Mouse (Mus musculus): Measurements from ENCODE around the gene Slc19a1. TPM values are rescaled to one million over a fixed set of nuclear protein-coding genes. Genes with fewer than 3 reads are reported as not detected.

Slc19a1 gene
- total and polyA plus RNA-seq, 2 experiments from 2014 or later, result 45.5 to 49.8 TPM

DNA sequence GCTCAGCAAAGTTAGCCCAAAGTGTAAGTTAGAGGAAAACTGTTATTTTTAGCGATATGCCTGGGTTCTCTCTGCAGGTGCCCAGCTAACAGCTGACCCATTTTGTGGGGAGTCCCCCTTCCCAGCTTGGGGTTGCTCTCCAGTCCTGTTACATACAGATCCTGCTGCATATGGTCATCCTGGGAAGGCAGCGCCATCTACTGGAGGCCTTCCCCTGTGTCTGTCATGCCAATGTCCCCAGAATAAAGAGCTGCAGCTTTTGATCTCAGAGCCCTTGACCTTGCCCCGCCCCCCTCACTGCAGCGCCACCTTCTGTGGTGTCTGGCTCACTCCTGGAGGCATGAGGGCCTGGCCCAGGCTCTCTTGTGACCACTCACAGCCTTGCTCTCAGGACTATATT is 38.0 kb downstream of the Slc19a1 start:
- Histone ChIP-seq H3K4me1 (ENCODE audit: insufficient read depth, low read length) (no peaks in the 10 kb centered on the region), H3K9me3 (ENCODE audit: low read length) (no peaks in the 10 kb centered on the region), H3K36me3 (ENCODE audit: insufficient read depth, low read length) (no peaks in the 10 kb centered on the region), H3K9ac (replicated peaks; ENCODE audit: low read length) (no peak overlapping the region), H3K27ac (no peak overlapping the region), H3K4me3 (ENCODE audit: low read length) (no peak overlapping the region), H3K27me3 (ENCODE audit: insufficient read depth, low read length) (no peaks in the 10 kb centered on the region), H3K4me2 (ENCODE audit: low read depth, low read length) (no peak overlapping the region)
- peak; percentile 70 for DNase-seq (ENCODE audit: low spot score)
- WGBS, result 39% methylated on average over 4 of the region's 4 CpGs
- peak; percentile 83 for TF ChIP-seq CTCF (IDR thresholded peaks at IDR 0.05; ENCODE audit: low read depth)
- ATAC-seq, result peak; percentile 67; the same call in 1 of the 2 replicates

DNA sequence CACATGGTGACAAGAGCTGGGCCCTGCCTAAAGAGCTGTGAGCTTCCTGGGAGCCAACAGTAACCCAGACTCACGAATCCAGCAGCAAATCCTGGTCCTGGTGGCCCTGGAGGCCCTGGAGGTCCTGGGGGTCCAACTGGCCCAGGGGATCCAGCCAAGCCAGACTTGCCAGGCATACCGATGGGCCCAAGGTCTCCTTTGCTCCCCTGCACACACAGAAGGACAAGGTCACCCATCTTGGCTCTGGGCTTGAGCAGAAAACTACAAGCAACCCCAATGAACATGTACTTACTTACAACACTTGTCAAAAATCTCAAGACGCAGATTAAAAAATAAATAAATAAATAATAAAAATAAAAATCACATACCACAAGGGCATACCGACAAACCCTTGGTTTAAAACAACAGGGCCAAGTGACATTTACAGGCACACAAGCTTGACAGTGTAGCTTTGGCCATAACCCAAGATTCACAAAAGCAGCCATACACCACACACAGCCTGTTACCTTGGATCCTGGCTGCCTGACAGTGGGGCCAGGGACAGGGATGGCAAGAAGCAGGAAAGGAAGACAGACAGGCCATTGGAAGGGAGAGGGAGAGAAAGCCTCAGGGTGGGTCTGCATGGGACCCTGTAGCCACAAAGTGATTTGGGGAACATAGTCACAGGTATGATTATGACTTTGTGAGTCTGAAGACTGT is 42.4 kb downstream of the Slc19a1 start:
- Histone ChIP-seq H3K9me3 (ENCODE audit: low read length) (no peaks in the 10 kb centered on the region), H3K9ac (replicated peaks; ENCODE audit: low read length) (no peak overlapping the region), H3K4me2 (ENCODE audit: low read depth, low read length) (no peak overlapping the region), H3K36me3 (ENCODE audit: insufficient read depth, low read length) (no peaks in the 10 kb centered on the region), H3K27ac (no peak overlapping the region), H3K4me1 (ENCODE audit: insufficient read depth, low read length) (no peaks in the 10 kb centered on the region), H3K27me3 (ENCODE audit: insufficient read depth, low read length) (no peaks in the 10 kb centered on the region), H3K4me3 (ENCODE audit: low read length) (no peak overlapping the region)
- whole genome bisulfite sequencing, result 71% methylated on average over 4 of the region's 4 CpGs
- DNase-seq (ENCODE audit: low spot score), result peak; percentile 56
- no peak for TF ChIP-seq CTCF (IDR thresholded peaks at IDR 0.05; ENCODE audit: low read depth)
- ATAC-seq, result no peak

DNA sequence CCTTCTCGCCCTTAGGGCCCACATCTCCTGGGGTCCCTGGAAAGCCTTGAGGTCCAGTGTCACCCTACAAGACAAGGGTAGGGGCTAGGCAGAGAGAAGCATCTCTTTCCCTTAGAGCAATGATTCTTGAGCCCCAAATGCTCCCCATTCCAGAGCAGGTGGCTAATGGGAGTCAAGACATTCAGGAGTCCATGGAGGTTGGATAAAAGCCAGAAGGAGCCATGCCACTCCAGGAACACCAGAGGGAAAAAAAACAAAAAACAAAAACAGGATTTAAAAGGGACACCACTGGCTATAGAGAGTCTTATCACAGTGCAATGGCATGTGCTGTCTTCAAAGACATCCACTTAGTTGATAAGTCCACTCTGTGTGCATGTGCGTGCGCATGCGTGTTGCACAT is 46.4 kb downstream of the Slc19a1 start:
- TF ChIP-seq CTCF (IDR thresholded peaks at IDR 0.05; ENCODE audit: low read depth), result no peak
- Histone ChIP-seq H3K9me3 (ENCODE audit: low read length) (no peaks in the 10 kb centered on the region), H3K4me3 (ENCODE audit: low read length) (no peak overlapping the region), H3K4me1 (ENCODE audit: insufficient read depth, low read length) (no peaks in the 10 kb centered on the region), H3K27ac (no peak overlapping the region), H3K4me2 (ENCODE audit: low read depth, low read length) (no peak overlapping the region), H3K27me3 (ENCODE audit: insufficient read depth, low read length) (no peaks in the 10 kb centered on the region), H3K36me3 (ENCODE audit: insufficient read depth, low read length) (no peaks in the 10 kb centered on the region), H3K9ac (replicated peaks; ENCODE audit: low read length) (no peak overlapping the region)
- 94% methylated on average over 4 of the region's 4 CpGs for WGBS
- ATAC-seq (no peak), DNase-seq (ENCODE audit: low spot score) (no peak)

DNA sequence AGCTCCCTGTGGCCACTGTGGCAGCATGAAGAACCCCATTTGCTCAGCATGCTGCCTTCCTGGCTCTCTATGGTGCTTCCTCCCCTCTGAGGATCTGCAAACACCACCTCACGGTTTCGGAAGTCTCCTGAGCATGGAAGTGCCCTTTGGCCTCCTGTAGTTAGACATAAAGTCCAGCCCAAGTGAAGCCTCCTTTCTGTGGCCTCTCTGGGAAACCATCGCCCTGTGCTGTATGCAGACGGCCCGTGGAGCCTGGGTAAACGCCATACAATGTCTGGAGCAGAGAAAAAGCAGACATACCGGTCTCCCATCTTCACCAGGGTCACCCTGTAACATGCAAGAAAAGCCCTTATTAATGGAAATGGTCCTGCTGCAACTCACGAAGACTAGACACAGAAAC is 46.9 kb downstream of the Slc19a1 start:
- Histone ChIP-seq H3K27me3 (ENCODE audit: insufficient read depth, low read length) (no peaks in the 10 kb centered on the region), H3K9me3 (ENCODE audit: low read length) (no peaks in the 10 kb centered on the region), H3K4me3 (ENCODE audit: low read length) (no peak overlapping the region), H3K9ac (replicated peaks; ENCODE audit: low read length) (no peak overlapping the region), H3K27ac (no peak overlapping the region), H3K4me1 (ENCODE audit: insufficient read depth, low read length) (no peaks in the 10 kb centered on the region), H3K4me2 (ENCODE audit: low read depth, low read length) (no peak overlapping the region), H3K36me3 (ENCODE audit: insufficient read depth, low read length) (no peaks in the 10 kb centered on the region)
- ATAC-seq (no peak), DNase-seq (ENCODE audit: low spot score) (no peak)
- TF ChIP-seq CTCF (IDR thresholded peaks at IDR 0.05; ENCODE audit: low read depth), result no peak
- WGBS, result 85% methylated on average over 8 of the region's 8 CpGs

DNA sequence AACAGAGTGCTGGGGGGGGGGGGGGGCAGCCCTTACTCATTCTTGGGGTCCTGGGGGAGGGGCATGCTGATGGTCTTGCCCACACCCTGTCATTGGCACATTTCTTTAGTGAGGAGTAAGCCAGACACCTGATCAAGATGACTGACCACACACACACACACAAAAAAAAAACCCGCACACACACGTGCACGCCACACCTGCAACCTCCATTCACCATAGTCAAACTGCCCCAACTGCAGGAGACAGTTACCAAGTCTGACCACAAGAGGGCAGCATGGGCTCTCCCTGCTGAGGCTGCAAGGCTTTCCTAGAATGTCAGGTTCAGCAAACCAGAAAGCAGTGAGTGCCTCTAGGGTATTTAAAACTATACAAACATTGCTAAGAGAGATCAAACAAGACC is 50.4 kb downstream of the Slc19a1 start:
- no peak overlapping the region for H3K4me2 ChIP-seq (ENCODE audit: low read depth, low read length)
- no peak overlapping the region for H3K9ac ChIP-seq (replicated peaks; ENCODE audit: low read length)
- DNase-seq (ENCODE audit: low spot score), result peak; percentile 87
- no peak overlapping the region for H3K4me3 ChIP-seq (ENCODE audit: low read length)
- WGBS, result 25% methylated on average over 3 of the region's 3 CpGs
- no peaks in the 10 kb centered on the region for H3K4me1 ChIP-seq (ENCODE audit: insufficient read depth, low read length)
- no peaks in the 10 kb centered on the region for H3K36me3 ChIP-seq (ENCODE audit: insufficient read depth, low read length)
- no peaks in the 10 kb centered on the region for H3K9me3 ChIP-seq (ENCODE audit: low read length)
- peak; percentile 55; the same call in 1 of the 2 replicates for ATAC-seq
- no peak overlapping the region for H3K27ac ChIP-seq
- H3K27me3 ChIP-seq (ENCODE audit: insufficient read depth, low read length), result no peaks in the 10 kb centered on the region
- peak; percentile 98 for TF ChIP-seq CTCF (IDR thresholded peaks at IDR 0.05; ENCODE audit: low read depth)

DNA sequence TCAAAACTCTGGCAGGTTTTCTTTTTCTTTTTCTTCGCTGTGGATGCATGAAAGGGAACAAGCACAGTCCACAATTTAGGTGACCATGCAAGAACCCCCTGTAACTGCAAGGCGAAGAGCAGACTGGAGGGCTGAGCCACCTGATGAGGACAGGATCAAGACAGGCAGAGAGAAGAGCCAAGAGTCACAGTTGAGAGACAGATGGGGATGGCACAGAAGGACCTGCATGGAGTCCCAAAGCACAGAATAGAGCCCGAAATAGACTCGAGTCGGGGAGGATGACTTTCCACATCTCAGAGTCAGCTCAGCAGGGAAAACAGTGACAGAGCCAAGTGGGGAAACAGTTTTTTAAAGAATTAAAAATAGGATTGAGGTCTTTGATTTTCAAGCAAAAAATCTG is 50.9 kb downstream of the Slc19a1 start:
- no peak overlapping the region for H3K4me3 ChIP-seq (ENCODE audit: low read length)
- H3K27ac ChIP-seq, result no peak overlapping the region
- ATAC-seq, result peak; percentile 46; the same call in 1 of the 2 replicates
- no peak overlapping the region for H3K9ac ChIP-seq (replicated peaks; ENCODE audit: low read length)
- no peaks in the 10 kb centered on the region for H3K36me3 ChIP-seq (ENCODE audit: insufficient read depth, low read length)
- no peak for TF ChIP-seq CTCF (IDR thresholded peaks at IDR 0.05; ENCODE audit: low read depth)
- H3K27me3 ChIP-seq (ENCODE audit: insufficient read depth, low read length), result no peaks in the 10 kb centered on the region
- H3K4me1 ChIP-seq (ENCODE audit: insufficient read depth, low read length), result no peaks in the 10 kb centered on the region
- DNase-seq (ENCODE audit: low spot score), result no peak
- no peak overlapping the region for H3K4me2 ChIP-seq (ENCODE audit: low read depth, low read length)
- 58% methylated on average over 5 of the region's 5 CpGs for WGBS
- no peaks in the 10 kb centered on the region for H3K9me3 ChIP-seq (ENCODE audit: low read length)

DNA sequence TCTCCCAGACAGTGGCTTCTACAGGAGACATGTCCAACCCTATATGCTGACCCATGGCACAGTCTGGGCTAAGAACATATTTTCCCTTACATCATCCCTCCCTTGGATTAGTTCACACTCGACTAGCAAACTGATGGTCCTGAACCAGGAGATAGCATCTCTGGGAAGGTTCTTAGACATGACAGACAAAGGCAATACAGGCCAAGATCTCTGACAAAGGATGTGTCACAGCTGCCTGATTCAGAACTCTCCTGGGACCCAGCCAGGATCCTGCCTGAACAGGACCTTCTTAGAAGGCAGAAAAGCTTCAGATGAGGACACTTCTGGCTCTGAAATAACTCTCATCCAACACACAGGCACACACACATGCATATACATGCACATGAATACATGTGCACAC is 52.5 kb downstream of the Slc19a1 start:
- ATAC-seq (no peak), DNase-seq (ENCODE audit: low spot score) (no peak)
- H3K27me3 ChIP-seq (ENCODE audit: insufficient read depth, low read length), result no peaks in the 10 kb centered on the region
- no peaks in the 10 kb centered on the region for H3K9me3 ChIP-seq (ENCODE audit: low read length)
- WGBS, result 61% methylated on average over 1 of the region's 1 CpGs
- H3K4me2 ChIP-seq (ENCODE audit: low read depth, low read length), result no peak overlapping the region
- no peaks in the 10 kb centered on the region for H3K4me1 ChIP-seq (ENCODE audit: insufficient read depth, low read length)
- H3K4me3 ChIP-seq (ENCODE audit: low read length), result no peak overlapping the region
- no peak for TF ChIP-seq CTCF (IDR thresholded peaks at IDR 0.05; ENCODE audit: low read depth)
- H3K9ac ChIP-seq (replicated peaks; ENCODE audit: low read length), result no peak overlapping the region
- H3K27ac ChIP-seq, result no peak overlapping the region
- no peaks in the 10 kb centered on the region for H3K36me3 ChIP-seq (ENCODE audit: insufficient read depth, low read length)
